Mouse (Mus musculus) megakaryocyte, embryonic 14.5 days (primary cell): ENCODE results near the gene Bspry.

Experiments used
- FLI1 ChIP-seq: IDR thresholded peaks from 2 replicates; pipeline ENCODE4 v1.6.1; 2012; ENCODE audit warnings: low read length, inconsistent platforms, mixed read lengths
- GATA1 ChIP-seq: IDR thresholded peaks from 3 replicates; pipeline ENCODE4 v1.6.1; 2012; ENCODE audit warnings: mixed read lengths, low read length, inconsistent platforms, borderline replicate concordance

GRCm38 (mm10) chr4:62440544-62440943, 39.3 kb upstream of the Bspry start:
- no peak for TF ChIP-seq GATA1
- no peak for TF ChIP-seq FLI1
